Mouse (Mus musculus): ENCODE results near the gene Prune2. TPM values are rescaled to one million over a fixed set of nuclear protein-coding genes. Genes with fewer than 3 reads are reported as not detected.
A peak's percentile ranks its signal among the peaks of the same experiment; 100 is the strongest.

The Prune2 gene
- total and polyA plus RNA-seq, 3 experiments: 0.55 TPM; not detected in 2

- no peak for DNase-seq (ENCODE audit: low spot score)
- no peak overlapping the region for H3K4me3 ChIP-seq (ENCODE audit: low read depth, low read length)
- peaks cover 6% of the 10 kb centered on the region for H3K27me3 ChIP-seq (ENCODE audit: insufficient read depth, low read length)
- no peaks in the 10 kb centered on the region for H3K36me3 ChIP-seq (replicated peaks)
- no peak for ATAC-seq (ENCODE audit: extremely low read depth, insufficient number of reproducible peaks, low FRiP score, poor library complexity, severe bottlenecking)
- no peak for TF ChIP-seq CTCF (IDR thresholded peaks at IDR 0.05; ENCODE audit: low read depth, low read length)
- TF ChIP-seq TAL1 (conservative IDR thresholded peaks at IDR 0.05; ENCODE audit: low read depth, low read length): no peak
- TF ChIP-seq GATA2 (IDR thresholded peaks at IDR 0.05; ENCODE audit: borderline replicate concordance, low read depth, low read length): no peak
- no peak for TF ChIP-seq GATA1 (IDR thresholded peaks at IDR 0.05; ENCODE audit: borderline replicate concordance, low read length)
- TF ChIP-seq POLR2AphosphoS5 (IDR thresholded peaks at IDR 0.05; ENCODE audit: insufficient replicate concordance, low read depth, low read length): no peak
- no peaks in the 10 kb centered on the region for H3K9me3 ChIP-seq (replicated peaks)
- peaks cover 19% of the 10 kb centered on the region for H3K4me1 ChIP-seq (ENCODE audit: insufficient read depth, low read depth, low read length)
Measured at GRCm38 (mm10) chr19:17255511-17255910, 299.6 kb downstream of the Prune2 start.

- H3K36me3 ChIP-seq (replicated peaks): no peaks in the 10 kb centered on the region
- peaks cover 19% of the 10 kb centered on the region for H3K4me1 ChIP-seq (ENCODE audit: insufficient read depth, low read depth, low read length)
- TF ChIP-seq CTCF (IDR thresholded peaks at IDR 0.05; ENCODE audit: low read depth, low read length) (no peak), GATA2 (IDR thresholded peaks at IDR 0.05; ENCODE audit: borderline replicate concordance, low read depth, low read length) (no peak), TAL1 (conservative IDR thresholded peaks at IDR 0.05; ENCODE audit: low read depth, low read length) (no peak), GATA1 (IDR thresholded peaks at IDR 0.05; ENCODE audit: borderline replicate concordance, low read length) (no peak), POLR2AphosphoS5 (IDR thresholded peaks at IDR 0.05; ENCODE audit: insufficient replicate concordance, low read depth, low read length) (no peak)
- DNase-seq (ENCODE audit: low spot score): peak; percentile 32
- peak; percentile 66 for ATAC-seq (ENCODE audit: extremely low read depth, insufficient number of reproducible peaks, low FRiP score, poor library complexity, severe bottlenecking)
- no peaks in the 10 kb centered on the region for H3K9me3 ChIP-seq (replicated peaks)
- no peak overlapping the region for H3K4me3 ChIP-seq (ENCODE audit: low read depth, low read length)
- peaks cover 6% of the 10 kb centered on the region for H3K27me3 ChIP-seq (ENCODE audit: insufficient read depth, low read length)
Measured at GRCm38 (mm10) chr19:17256388-17256787, 300.5 kb downstream of the Prune2 start.

- H3K36me3 ChIP-seq (replicated peaks): no peaks in the 10 kb centered on the region
- H3K9me3 ChIP-seq (replicated peaks): no peaks in the 10 kb centered on the region
- no peak for TF ChIP-seq GATA2 (IDR thresholded peaks at IDR 0.05; ENCODE audit: borderline replicate concordance, low read depth, low read length)
- no peak for TF ChIP-seq POLR2AphosphoS5 (IDR thresholded peaks at IDR 0.05; ENCODE audit: insufficient replicate concordance, low read depth, low read length)
- no peak for TF ChIP-seq TAL1 (conservative IDR thresholded peaks at IDR 0.05; ENCODE audit: low read depth, low read length)
- no peak for TF ChIP-seq CTCF (IDR thresholded peaks at IDR 0.05; ENCODE audit: low read depth, low read length)
- no peak for TF ChIP-seq GATA1 (IDR thresholded peaks at IDR 0.05; ENCODE audit: borderline replicate concordance, low read length)
- ATAC-seq (ENCODE audit: extremely low read depth, insufficient number of reproducible peaks, low FRiP score, poor library complexity, severe bottlenecking) (peak; percentile 85), DNase-seq (ENCODE audit: low spot score) (no peak)
- H3K4me3 ChIP-seq (ENCODE audit: low read depth, low read length): no peak overlapping the region
- peaks cover 6% of the 10 kb centered on the region for H3K27me3 ChIP-seq (ENCODE audit: insufficient read depth, low read length)
- H3K4me1 ChIP-seq (ENCODE audit: insufficient read depth, low read depth, low read length): peaks cover 19% of the 10 kb centered on the region
Measured at GRCm38 (mm10) chr19:17256867-17257266, 300.9 kb downstream of the Prune2 start.

- no peak for TF ChIP-seq TAL1 (conservative IDR thresholded peaks at IDR 0.05; ENCODE audit: low read depth, low read length)
- TF ChIP-seq GATA2 (IDR thresholded peaks at IDR 0.05; ENCODE audit: borderline replicate concordance, low read depth, low read length): no peak
- TF ChIP-seq POLR2AphosphoS5 (IDR thresholded peaks at IDR 0.05; ENCODE audit: insufficient replicate concordance, low read depth, low read length): no peak
- no peak for TF ChIP-seq CTCF (IDR thresholded peaks at IDR 0.05; ENCODE audit: low read depth, low read length)
- no peak for TF ChIP-seq GATA1 (IDR thresholded peaks at IDR 0.05; ENCODE audit: borderline replicate concordance, low read length)
- no peak for ATAC-seq (ENCODE audit: extremely low read depth, insufficient number of reproducible peaks, low FRiP score, poor library complexity, severe bottlenecking)
- Histone ChIP-seq H3K9me3 (replicated peaks) (no peaks in the 10 kb centered on the region), H3K27me3 (ENCODE audit: insufficient read depth, low read length) (peaks cover 17% of the 10 kb centered on the region), H3K4me3 (ENCODE audit: low read depth, low read length) (no peak overlapping the region), H3K36me3 (replicated peaks) (no peaks in the 10 kb centered on the region), H3K4me1 (ENCODE audit: insufficient read depth, low read depth, low read length) (peaks cover 8% of the 10 kb centered on the region; the same call in 1 of the 2 replicates)
- DNase-seq (ENCODE audit: low spot score): no peak
Measured at GRCm38 (mm10) chr19:17263181-17263580, 307.3 kb downstream of the Prune2 start.

- peaks cover 8% of the 10 kb centered on the region; the same call in 1 of the 2 replicates for H3K4me1 ChIP-seq (ENCODE audit: insufficient read depth, low read depth, low read length)
- H3K36me3 ChIP-seq (replicated peaks): no peaks in the 10 kb centered on the region
- no peaks in the 10 kb centered on the region for H3K9me3 ChIP-seq (replicated peaks)
- TF ChIP-seq GATA2 (IDR thresholded peaks at IDR 0.05; ENCODE audit: borderline replicate concordance, low read depth, low read length) (no peak), CTCF (IDR thresholded peaks at IDR 0.05; ENCODE audit: low read depth, low read length) (no peak)
- ATAC-seq (ENCODE audit: extremely low read depth, insufficient number of reproducible peaks, low FRiP score, poor library complexity, severe bottlenecking) (no peak), DNase-seq (ENCODE audit: low spot score) (no peak)
- H3K4me3 ChIP-seq (ENCODE audit: low read depth, low read length): no peak overlapping the region
- peaks cover 17% of the 10 kb centered on the region for H3K27me3 ChIP-seq (ENCODE audit: insufficient read depth, low read length)
Measured at GRCm38 (mm10) chr19:17263679-17264370, 307.9 kb downstream of the Prune2 start.

GRCm38 (mm10) chr19:17264481-17265196, 308.7 kb downstream of the Prune2 start:
- Histone ChIP-seq H3K36me3 (replicated peaks) (no peaks in the 10 kb centered on the region), H3K4me1 (ENCODE audit: insufficient read depth, low read depth, low read length) (peaks cover 8% of the 10 kb centered on the region; the same call in 1 of the 2 replicates), H3K4me3 (ENCODE audit: low read depth, low read length) (no peak overlapping the region), H3K9me3 (replicated peaks) (no peaks in the 10 kb centered on the region), H3K27me3 (ENCODE audit: insufficient read depth, low read length) (peaks cover 17% of the 10 kb centered on the region)
- ATAC-seq (ENCODE audit: extremely low read depth, insufficient number of reproducible peaks, low FRiP score, poor library complexity, severe bottlenecking) (no peak), DNase-seq (ENCODE audit: low spot score) (no peak)
- TF ChIP-seq GATA2 (IDR thresholded peaks at IDR 0.05; ENCODE audit: borderline replicate concordance, low read depth, low read length) (no peak), TAL1 (conservative IDR thresholded peaks at IDR 0.05; ENCODE audit: low read depth, low read length) (no peak), GATA1 (IDR thresholded peaks at IDR 0.05; ENCODE audit: borderline replicate concordance, low read length) (no peak), POLR2AphosphoS5 (IDR thresholded peaks at IDR 0.05; ENCODE audit: insufficient replicate concordance, low read depth, low read length) (no peak), CTCF (IDR thresholded peaks at IDR 0.05; ENCODE audit: low read depth, low read length) (no peak)
